12 mouse cellular contexts compared by ENCODE assay signal in the genomic region with DNA sequence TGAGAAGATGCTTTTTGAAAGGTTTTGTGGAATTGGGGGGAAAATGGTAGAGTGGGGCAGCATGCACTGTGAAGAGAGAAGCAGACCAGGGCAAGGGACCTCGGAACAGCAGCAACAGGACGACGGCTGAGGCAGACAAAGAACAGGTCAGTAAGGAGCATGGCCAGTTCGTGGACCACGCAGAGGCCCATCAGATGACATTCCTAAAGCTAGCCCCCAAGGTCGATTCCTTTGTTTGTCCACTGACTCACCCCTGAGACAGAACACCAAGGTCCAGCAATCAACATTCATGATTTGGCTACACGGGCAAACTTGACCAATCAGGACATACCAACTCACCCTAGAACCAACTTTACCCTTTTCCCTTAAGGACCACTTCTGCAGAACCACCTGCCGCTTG.
"Had no signal": no experiment of that assay in that cellular context is flagged by ENCODE, and none has a peak within 500 bp of the region (broad histone marks: within the 10 kb centered on the region; RNA-seq: fewer than 3 reads in every experiment).

No protein-coding gene starts in this region.

- DNase-seq: cerebellum, postnatal 14 days; cerebellum, postnatal 25 days; cerebellum, postnatal 36 days; embryo, embryonic 11 days; forebrain, postnatal 0 days; gastrocnemius, adult 2 months; gastrocnemius, postnatal 10 days; gastrocnemius, postnatal 14 days; gastrocnemius, postnatal 25 days; gastrocnemius, postnatal 36 days; heart, adult 18-20 months; heart, adult 2 months had no signal
